Mouse (Mus musculus) olfactory bulb, adult 2 months (tissue): Measurements from ENCODE around the gene Fiz1. TPM values are rescaled to one million over a fixed set of nuclear protein-coding genes. Genes with fewer than 3 reads are reported as not detected.

Experiments used
- H3K27ac ChIP-seq: fragments of 200-500 bp; 2 replicates; pipeline ENCODE4 v1.5.1; 2012; ENCODE audit warnings: low read depth, low read length; ENCODE audit not compliant: insufficient read depth
- H3K4me1 ChIP-seq: fragments of 200-500 bp; 2 replicates; pipeline ENCODE4 v1.6.1; 2012; ENCODE audit warnings: low read length; ENCODE audit not compliant: control insufficient read depth, insufficient read depth
- H3K4me3 ChIP-seq: fragments of 200-500 bp; 2 replicates; pipeline ENCODE4 v1.5.1; 2012; ENCODE audit warnings: mild to moderate bottlenecking, low read depth, low read length, moderate library complexity; ENCODE audit not compliant: insufficient read depth
- CTCF ChIP-seq: fragments of 200-500 bp; IDR thresholded peaks from 2 replicates; pipeline ENCODE4 v1.5.1; 2012; ENCODE audit warnings: low read depth, mild to moderate bottlenecking, low read length, moderate library complexity; ENCODE audit not compliant: insufficient read depth
- POLR2A ChIP-seq: fragments of 200-500 bp; IDR thresholded peaks from 2 replicates; pipeline ENCODE4 v1.6.1; 2012; ENCODE audit warnings: mild to moderate bottlenecking, low read depth, low read length, moderate library complexity; ENCODE audit not compliant: insufficient read depth
- WGBS: fragments of 180-500 bp; shearing (Covaris S2); methylation state at CpG from one replicate; pipeline ENCODE4 v1.1.7; 2018; 5-methylcytosine and 5-hydroxymethylcytosine counted together
- polyA plus RNA-seq: library from polyadenylated mRNA; stranded (reverse); fragments of >200 nt; gene quantifications from 2 replicates; pipeline ENCODE4 v1.2.4, GENCODE M21; 2012; ENCODE audit warnings: low replicate concordance; ENCODE audit not compliant: missing spikeins, insufficient read depth, insufficient read length

The Fiz1 gene
- polyA plus RNA-seq, 1 experiment, result not detected

- Histone ChIP-seq H3K4me1 (no peaks in the 10 kb centered on the region), H3K27ac (no peak overlapping the region), H3K4me3 (no peak overlapping the region)
- no peak for TF ChIP-seq CTCF
- no peak for TF ChIP-seq POLR2A
- WGBS, result 84% methylated on average over 2 of the region's 2 CpGs
Observed at GRCm38 (mm10) chr7:5044981-5045380, 30.5 kb upstream of the Fiz1 start.

DNA sequence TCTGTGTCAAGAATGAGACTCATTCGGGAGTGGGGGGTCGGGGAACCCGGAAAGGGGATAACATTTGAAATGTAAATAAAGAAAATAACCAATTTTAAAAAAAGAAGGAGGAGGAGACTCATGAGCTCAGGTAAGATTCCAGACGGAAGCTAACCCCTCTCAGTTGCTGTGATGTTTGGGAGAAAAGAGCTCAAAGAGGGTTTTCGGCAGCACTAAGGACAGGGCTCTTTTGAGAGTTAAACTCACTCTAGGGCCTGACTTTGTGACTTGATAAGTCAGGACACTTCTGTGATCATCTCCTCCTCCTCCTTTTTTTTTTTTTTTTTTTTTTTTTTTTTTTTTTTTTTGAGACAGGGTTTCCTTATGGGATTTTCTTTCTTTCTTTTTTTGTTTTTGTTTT lies 24.4 kb upstream of the Fiz1 start:
- TF ChIP-seq CTCF, result no peak
- no peak for TF ChIP-seq POLR2A
- no peak overlapping the region; the same call in 1 of the 2 replicates for H3K27ac ChIP-seq
- no peaks in the 10 kb centered on the region; the same call in 1 of the 2 replicates for H3K4me1 ChIP-seq
- WGBS, result 15% methylated on average over 5 of the region's 5 CpGs
- no peak overlapping the region for H3K4me3 ChIP-seq

GRCm38 (mm10) chr7:5038109-5038732 lies 23.7 kb upstream of the Fiz1 start, which contains the start of gene Zfp784:
Zfp784 (minus strand) TSS chr7:5038446.
- Histone ChIP-seq H3K4me3 (peak within 1 kb of the TSS; percentile 79), H3K27ac (peak within 1 kb of the TSS; percentile 84), H3K4me1 (no peaks in the 10 kb centered on the region; the same call in 1 of the 2 replicates)
- WGBS, result under 1% methylated on average over 48 of the region's 48 CpGs
- TF ChIP-seq CTCF (no peak), POLR2A (peak; percentile 94)

- no peak for TF ChIP-seq CTCF
- TF ChIP-seq POLR2A, result no peak
- no peak overlapping the region for H3K4me3 ChIP-seq
- WGBS, result 74% methylated on average over 8 of the region's 8 CpGs
- H3K4me1 ChIP-seq, result no peaks in the 10 kb centered on the region; the same call in 1 of the 2 replicates
- peak overlapping the region; percentile 52; the same call in 1 of the 2 replicates for H3K27ac ChIP-seq
Observed at GRCm38 (mm10) chr7:5037467-5037866, 23.0 kb upstream of the Fiz1 start.

DNA sequence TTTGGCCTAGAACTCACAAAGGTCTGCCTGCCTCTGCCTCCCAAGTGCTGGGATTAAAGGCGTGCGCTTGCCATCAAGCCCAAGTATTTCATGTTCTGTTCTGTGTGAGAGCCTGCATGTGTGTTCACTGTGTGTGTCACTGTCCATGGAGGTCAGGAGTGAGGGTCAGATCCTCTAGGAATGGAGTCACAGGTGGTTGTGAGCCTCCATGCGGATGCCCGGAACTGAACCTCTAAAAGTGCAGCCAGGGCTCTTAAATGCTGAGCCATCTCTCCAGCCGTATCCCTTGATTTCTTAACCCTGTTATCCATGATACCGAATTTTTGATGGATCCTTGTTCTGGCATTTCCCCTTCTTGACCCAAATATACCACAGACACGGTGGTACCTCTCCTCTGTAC lies 22.5 kb upstream of the Fiz1 start:
- no peak overlapping the region for H3K4me3 ChIP-seq
- WGBS, result 95% methylated on average over 7 of the region's 7 CpGs
- TF ChIP-seq POLR2A, result no peak
- no peak for TF ChIP-seq CTCF
- no peak overlapping the region for H3K27ac ChIP-seq
- H3K4me1 ChIP-seq, result no peaks in the 10 kb centered on the region; the same call in 1 of the 2 replicates

GRCm38 (mm10) chr7:5036136-5036535 lies 21.6 kb upstream of the Fiz1 start:
- no peak overlapping the region for H3K27ac ChIP-seq
- WGBS, result 95% methylated on average over 9 of the region's 9 CpGs

GRCm38 (mm10) chr7:5035628-5036027 lies 21.1 kb upstream of the Fiz1 start:
- no peak overlapping the region for H3K27ac ChIP-seq
- TF ChIP-seq CTCF, result no peak
- TF ChIP-seq POLR2A, result no peak
- no peak overlapping the region for H3K4me3 ChIP-seq
- no peaks in the 10 kb centered on the region; the same call in 1 of the 2 replicates for H3K4me1 ChIP-seq
- WGBS, result 96% methylated on average over 17 of the region's 17 CpGs

More at GRCm38 (mm10) chr7:5036136-5036535, 21.6 kb upstream of the Fiz1 start:
- Histone ChIP-seq H3K4me3 (no peak overlapping the region), H3K4me1 (no peaks in the 10 kb centered on the region; the same call in 1 of the 2 replicates)
- TF ChIP-seq POLR2A, result no peak
- TF ChIP-seq CTCF, result no peak

GRCm38 (mm10) chr7:5033818-5034217 lies 19.3 kb upstream of the Fiz1 start, which contains the start of gene 4632433K11Rik:
4632433K11Rik (plus strand) TSS chr7:5034118.
- TF ChIP-seq POLR2A (no peak), CTCF (no peak)
- H3K27ac ChIP-seq, result no peak within 1 kb of the TSS
- H3K4me1 ChIP-seq, result no peaks in the 10 kb centered on the region; the same call in 1 of the 2 replicates
- no peak within 1 kb of the TSS for H3K4me3 ChIP-seq
- WGBS, result 93% methylated on average over 3 of the region's 3 CpGs

DNA sequence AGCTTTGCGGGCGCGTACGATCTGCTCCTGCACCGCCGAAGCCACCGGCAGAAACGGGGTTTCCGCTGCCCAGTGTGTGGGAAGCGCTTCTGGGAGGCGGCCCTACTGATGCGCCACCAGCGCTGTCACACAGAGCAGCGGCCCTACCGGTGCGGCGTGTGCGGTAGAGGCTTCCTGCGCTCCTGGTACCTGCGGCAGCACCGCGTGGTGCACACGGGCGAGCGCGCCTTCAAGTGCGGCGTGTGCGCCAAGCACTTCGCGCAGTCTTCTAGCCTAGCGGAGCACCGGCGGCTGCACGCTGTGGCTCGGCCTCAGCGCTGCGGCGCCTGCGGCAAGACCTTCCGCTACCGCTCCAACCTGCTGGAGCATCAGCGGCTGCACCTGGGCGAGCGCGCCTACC lies 17.0 kb upstream of the Fiz1 start:
- H3K27ac ChIP-seq, result no peak overlapping the region
- no peak for TF ChIP-seq POLR2A
- TF ChIP-seq CTCF, result no peak
- no peak overlapping the region for H3K4me3 ChIP-seq
- 89% methylated on average over 46 of the region's 46 CpGs for WGBS
- no peaks in the 10 kb centered on the region for H3K4me1 ChIP-seq
